Mouse (Mus musculus) spleen, postnatal 4 days (tissue): ENCODE measurements around the gene Arl6ip5.
"Not testable (repeated sequence)": the region's sequence is repeated elsewhere in the genome, so short reads cannot be mapped to it uniquely, and the experiment has no call there.

Experiments
- DNase-seq, 2 experiments: peaks; one replicate each; pipeline ENCODE4 v3.0.0; 2022; ENCODE audit warnings: low spot score in 2 of 2

Arl6ip5 gene

DNA sequence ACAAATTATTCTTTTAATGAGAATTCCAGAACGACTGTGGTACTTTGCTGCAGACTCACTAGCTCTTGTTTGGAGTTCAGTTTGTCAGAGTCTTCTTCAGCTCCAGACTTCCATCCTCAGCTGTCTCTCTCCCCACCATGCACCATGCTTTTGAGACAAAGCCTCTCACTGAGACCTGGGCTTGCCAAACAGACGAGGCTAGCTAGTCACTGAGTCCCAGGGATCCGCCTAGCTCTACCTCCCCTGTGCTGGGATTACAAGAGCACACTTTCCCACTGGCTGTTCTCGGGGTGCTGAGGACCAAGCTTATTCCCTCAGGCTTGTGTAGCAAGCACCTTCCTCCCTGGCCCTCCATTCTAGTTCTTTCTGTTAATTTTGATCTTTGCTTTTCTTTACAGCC is 13.1 kb downstream of the Arl6ip5 start:
- DNase-seq, result no peak

DNA sequence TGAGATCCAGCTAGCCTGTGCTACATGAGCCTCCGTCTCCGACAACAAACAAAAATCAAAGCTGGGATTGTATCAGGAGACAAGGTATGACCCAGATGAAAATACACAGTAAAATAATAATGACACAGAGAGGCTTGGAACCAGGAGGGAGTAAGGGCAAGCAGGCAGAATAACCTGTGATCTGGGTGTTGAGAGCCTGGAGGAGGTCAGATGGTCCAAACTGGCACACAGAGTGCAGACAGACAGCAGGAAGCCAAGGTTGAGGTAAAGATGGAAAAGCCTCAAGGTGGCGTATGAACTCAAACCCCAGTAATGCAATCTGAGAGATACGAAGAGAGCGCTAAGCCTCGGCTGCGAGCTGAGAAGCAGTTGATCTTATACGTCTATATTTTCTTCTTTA is 14.0 kb downstream of the Arl6ip5 start:
- DNase-seq, result no peak

DNA sequence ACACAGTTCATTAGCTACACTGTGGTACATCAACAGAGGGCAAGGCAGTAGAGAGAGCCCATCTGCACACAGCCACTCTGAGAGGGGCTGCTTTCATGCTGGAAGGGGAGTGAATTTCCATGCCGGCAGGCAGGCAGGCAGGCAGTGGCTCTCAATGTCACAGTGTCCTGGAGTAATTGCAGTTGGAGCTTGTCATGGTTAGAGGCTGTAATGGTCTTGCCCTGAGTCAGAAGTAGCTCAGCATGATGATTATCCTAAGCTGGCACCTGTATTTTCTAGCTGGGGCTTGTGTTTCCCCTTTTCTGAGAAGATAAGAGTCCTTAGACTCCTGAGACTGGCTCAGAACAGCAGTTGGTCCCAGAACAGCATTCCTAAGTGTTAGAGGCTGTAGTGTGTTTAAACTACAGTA is 15.6 kb downstream of the Arl6ip5 start:
- DNase-seq, result no peak

GRCm38 (mm10) chr6:97227067-97227847 is 16.8 kb downstream of the Arl6ip5 start:
- DNase-seq, result no peak

DNA sequence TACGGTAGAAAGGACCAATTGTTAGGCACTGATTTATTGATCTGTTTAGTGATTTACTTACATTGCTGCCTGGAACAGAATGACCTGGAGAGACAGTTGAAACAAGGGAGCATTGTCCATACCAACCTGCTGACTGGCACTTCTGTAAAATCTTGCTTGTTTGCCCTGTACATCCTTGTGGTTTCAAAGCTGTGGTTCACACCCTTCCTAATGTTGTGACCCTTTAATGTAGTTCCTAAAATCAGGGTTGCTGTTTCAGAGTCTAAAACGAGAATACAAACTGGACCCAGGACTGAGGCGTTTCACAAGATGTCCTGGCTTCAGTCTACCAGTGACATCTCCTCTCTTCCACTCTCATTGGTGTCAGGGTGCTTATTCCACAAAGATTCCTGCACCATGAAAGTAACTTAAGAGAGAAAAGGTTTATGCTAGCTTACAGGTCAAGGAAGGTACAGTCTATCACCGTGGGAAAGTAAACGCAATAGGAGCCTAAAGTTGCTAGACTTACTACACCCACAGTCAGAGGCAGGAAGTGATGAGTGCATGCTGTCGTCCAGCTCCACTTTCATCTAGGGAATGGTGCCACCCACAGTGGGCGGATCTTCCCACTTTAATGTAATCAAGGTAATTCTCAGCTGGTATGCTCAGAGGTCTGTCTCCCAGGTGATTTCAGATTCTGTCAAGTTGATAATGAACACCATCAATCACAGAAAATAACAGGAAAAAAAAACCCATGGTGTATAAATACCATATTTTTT is 24.6 kb downstream of the Arl6ip5 start:
- DNase-seq, result no peak

GRCm38 (mm10) chr6:97236088-97236487 is 25.6 kb downstream of the Arl6ip5 start:
- no peak for DNase-seq

DNA sequence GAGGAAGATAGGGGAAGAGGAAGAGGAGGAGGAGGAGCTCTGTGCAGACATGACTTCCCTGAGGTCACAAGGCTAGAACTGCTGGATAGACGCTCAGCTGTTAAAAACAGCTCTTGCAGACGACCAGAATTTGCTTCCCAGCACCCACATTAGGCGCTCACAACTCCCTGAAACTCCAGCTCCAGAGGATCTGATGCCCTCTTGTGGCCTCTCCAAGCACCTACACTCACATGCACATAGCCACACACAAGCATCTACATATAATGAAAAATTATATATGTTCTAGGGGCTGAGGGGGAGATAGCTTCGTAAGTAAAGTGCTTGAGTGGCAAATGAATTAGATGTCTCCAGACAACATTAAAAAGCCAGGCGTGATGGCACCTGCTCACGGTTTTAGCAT is 28.9 kb downstream of the Arl6ip5 start:
- DNase-seq, result no peak

- no peak for DNase-seq
Observed at GRCm38 (mm10) chr6:97240092-97240491, 29.6 kb downstream of the Arl6ip5 start.

- no peak for DNase-seq
Observed at GRCm38 (mm10) chr6:97242522-97242921, 32.0 kb downstream of the Arl6ip5 start.

DNA sequence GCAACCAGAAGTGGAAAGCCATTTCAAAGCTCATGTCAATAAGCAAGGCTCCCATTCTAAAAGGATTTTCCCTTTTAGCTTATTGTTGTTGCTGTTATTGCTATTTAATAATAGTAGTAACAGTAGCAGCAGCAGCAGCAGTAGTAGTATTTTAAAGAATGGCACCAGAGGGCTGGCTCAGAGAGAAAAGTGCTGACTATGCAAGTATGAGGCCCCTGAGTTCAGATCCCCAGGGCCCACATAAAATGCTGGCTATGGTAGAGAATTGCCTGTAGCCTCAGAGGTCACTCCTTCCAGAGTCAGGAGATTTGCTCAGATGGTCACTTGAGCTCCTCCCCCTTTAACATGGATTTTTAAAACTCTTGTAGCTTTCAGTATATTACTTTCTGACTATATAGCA is 34.7 kb downstream of the Arl6ip5 start:
- DNase-seq, result no peak

GRCm38 (mm10) chr6:97250966-97251365 is 40.5 kb downstream of the Arl6ip5 start:
- DNase-seq, result peak; percentile 28 to 66

DNA sequence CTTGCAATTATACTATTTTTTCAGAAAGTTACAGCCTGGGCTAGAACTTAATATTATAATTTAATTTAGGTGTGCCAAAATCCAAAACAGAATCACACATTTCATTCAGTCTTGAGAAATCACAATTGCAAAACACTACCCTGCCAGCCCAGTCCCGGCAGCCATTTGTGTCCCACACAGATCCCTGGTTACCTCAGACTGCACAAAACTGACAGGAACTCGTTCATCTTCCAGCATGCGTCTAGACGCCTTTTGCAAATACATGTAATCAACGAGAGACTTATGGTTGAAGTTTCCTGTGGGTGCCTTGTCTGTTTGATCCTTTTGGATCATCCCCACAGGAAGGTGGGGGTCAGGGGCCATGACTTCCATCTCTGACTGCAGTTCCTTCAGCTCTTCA is 41.6 kb downstream of the Arl6ip5 start:
- DNase-seq, result no peak

- DNase-seq, result no peak
Observed at GRCm38 (mm10) chr6:97252711-97253221, 42.3 kb downstream of the Arl6ip5 start, which contains the start of gene Lmod3. Gene Lmod3, minus strand, starts transcription at chr6:97252759.

DNA sequence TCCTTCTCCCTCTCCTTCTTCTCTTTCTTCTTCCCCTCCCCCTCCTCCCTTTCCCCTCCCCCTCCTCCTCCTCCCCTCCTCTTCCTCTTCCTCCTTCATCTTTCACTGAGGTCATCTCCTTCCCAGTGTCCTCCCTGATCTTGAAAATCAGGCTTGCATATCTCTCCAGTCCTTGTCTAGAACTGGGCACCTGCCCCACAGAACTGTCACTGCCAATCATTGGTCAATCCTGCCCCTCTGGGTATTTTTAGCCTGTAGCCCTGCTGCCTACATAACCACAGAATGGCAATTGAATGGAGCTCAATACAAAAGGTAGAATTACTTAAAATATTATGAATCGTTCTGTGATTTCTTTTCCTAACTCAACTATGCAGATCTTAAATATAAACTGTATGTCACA is 48.0 kb downstream of the Arl6ip5 start:
- no peak for DNase-seq

DNA sequence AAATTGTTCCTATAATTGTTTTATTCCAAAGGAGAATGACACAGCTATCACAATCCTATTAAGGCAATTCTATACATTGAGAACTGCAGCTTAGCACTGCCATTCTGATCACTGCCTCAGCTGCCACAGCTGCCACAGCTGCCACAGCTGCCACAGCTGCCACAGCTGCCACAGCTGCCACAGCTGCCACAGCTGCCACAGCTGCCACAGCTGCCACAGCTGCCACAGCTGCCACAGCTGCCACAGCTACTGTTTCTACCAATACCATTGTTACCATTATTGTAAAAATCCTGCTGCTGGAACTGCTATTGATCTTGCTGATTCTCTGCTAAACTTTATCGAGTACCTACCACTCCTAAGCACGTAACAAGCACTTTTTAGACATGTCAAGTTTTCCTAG is 49.4 kb downstream of the Arl6ip5 start:
- not testable (repeated sequence) for DNase-seq

DNA sequence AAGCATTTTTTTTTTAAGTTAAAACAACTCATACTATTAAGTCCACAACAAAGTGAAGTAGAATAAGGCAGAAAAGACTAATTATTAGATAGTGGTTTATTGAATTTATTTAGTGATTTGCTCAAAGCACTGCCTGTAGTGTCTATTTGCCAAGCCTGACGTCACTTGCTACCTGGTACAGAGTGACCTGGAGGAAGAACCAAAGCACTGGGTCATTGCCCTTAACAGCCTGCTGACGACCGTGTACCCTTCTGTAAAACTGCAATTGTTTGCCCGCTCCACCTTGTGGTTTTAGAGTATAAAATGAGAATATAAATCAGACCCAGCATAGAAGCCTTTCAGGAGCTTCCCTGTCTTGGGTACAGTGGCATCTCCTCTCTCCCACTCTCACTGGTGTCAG is 51.7 kb downstream of the Arl6ip5 start:
- no peak for DNase-seq

- not testable (repeated sequence) for DNase-seq
Observed at GRCm38 (mm10) chr6:97263750-97264149, 53.3 kb downstream of the Arl6ip5 start.

- DNase-seq, result no peak
Observed at GRCm38 (mm10) chr6:97265240-97265639, 54.8 kb downstream of the Arl6ip5 start.

DNA sequence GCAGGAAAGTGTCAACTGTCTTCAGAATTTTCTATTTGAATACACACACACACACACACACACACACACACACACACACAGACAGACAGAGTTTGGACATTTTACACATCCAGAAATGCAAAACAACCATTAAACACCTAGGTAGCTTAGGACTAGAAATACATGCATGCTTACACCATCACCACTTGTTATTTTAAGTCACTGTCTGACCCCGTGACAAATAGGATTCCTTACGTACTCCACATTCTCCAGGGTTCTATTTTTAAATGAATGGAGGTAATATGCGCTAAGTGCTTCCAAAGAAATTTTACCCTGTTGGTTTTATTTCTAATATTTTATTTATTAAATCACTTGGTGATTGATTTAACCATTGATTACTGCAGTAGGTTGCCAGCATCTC is 55.2 kb downstream of the Arl6ip5 start:
- no peak for DNase-seq

DNA sequence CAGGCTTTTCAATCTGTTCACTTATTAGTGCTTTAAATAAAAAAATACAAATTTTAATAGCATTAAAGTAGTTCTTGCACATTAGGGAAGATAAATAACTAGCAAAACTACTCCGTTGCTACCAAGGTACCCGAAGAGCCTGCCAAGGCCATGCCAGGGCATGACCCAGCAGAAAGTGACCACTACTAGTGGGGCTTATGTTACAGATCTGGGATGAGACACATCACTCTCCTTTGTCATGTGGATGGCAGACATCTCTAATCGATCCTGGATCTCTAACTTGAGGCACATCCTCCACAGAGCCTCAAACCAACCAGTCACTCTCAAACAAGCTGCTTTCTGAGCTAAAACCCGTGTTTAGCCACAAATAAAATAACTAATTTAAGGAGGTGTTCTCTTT is 56.2 kb downstream of the Arl6ip5 start:
- DNase-seq, result no peak

- DNase-seq, result no peak
Observed at GRCm38 (mm10) chr6:97267132-97267531, 56.6 kb downstream of the Arl6ip5 start.

DNA sequence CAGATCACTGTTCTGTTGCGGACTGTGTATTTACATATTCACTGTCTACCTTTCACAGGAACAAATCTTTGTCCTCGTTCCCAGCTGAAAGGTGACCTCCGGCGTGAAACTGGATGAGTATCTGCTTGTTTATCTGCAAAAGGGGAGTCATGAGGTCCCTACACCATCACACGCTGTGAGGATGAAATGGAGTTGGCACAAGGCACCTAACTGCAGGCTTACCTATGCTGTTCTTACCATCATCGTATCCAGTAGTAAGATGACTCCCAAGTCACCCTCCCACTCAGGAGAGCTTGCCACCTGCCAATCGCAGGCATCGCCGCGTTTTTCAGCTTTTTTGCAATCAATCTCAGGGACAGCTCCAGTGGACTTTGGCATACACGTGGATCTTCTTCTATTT is 59.1 kb downstream of the Arl6ip5 start:
- DNase-seq, result no peak

- DNase-seq, result no peak
Observed at GRCm38 (mm10) chr6:97272349-97272748, 61.9 kb downstream of the Arl6ip5 start.
